Mouse (Mus musculus) gastrocnemius, postnatal 4 days (tissue): Measurements from ENCODE around the gene Rimbp3. TPM values are rescaled to one million over a fixed set of nuclear protein-coding genes. Genes with fewer than 3 reads are reported as not detected.
A peak's percentile ranks its signal among the peaks of the same experiment; 100 is the strongest.
"Not testable (repeated sequence)": the region's sequence is repeated elsewhere in the genome, so short reads cannot be mapped to it uniquely, and the experiment has no call there.

Experiments
- DNase-seq, 2 experiments: peaks; one replicate each; pipeline ENCODE4 v3.0.0; 2021 to 2022; ENCODE audit warnings: low spot score in 2 of 2, mixed read lengths in 2 of 2
- total RNA-seq, 2 experiments: library from RNA; stranded (reverse); gene quantifications; 2 replicates each; pipeline ENCODE4 v1.2.3; 2021

The Rimbp3 gene
- total RNA-seq, 2 experiments from 2014 or later, result 0.22 to 0.29 TPM

DNA sequence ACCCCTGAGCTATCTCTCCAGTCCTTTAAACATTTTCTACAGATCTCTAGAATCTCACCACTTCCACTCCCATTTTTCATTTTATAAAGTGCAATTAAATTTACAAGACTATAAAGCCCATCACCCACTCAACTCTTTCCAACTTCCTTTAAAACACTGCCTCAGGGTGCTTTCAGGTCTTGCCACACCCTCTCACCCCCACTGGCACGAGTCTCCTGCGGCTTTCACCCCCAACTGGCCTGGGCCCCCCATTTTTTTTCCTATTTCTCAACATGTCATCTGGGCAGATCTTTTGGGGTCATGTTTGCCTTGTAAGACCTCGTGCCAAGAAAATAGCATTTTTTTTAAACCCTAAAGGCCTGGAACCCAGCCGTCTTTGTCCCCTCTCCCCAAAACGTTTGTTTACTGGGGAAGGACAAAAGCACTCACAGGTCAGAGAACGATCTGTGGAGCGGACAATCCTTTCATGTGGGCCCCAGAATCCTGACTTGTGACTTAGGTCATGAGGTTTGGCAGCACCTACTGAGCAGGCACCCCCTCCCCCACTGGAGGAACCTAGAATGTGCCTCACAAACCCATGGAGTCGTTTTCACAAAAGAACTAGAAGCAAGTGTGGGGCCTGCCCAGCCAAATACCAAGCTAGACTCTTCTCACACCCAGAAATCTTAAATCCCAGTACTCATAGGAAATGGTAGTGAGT is 8.7 kb downstream of the Rimbp3 start:
- DNase-seq, result no peak

DNA sequence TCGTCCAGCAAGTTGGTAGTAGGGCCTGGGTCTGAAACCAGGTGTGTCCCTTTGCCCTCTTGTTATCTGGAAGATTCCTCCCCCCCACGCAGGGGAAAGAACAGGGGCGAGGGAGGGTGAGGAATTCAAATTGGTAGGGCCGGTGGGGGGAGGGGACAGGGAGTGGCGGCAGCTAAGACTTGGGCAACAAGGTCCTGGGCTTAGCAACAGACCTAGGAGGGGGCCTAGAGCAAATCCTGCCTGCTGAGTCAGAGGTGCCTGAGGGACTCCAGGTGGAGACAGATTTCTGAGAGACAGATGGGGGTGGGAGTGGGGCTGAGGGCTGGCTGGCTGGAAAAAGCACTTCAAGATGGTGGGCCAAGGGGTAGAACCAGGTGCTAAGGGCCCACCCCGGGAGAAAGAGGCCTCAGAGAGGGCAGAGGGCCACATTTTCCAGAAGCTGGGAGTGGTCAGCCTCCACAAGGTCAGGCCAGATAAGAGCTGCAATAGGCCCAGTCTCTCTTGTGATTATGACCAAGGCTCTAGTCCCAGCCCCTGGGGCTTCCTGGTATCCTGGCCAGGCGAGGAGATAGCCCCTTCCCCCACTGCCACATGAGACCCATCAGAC is 11.8 kb downstream of the Rimbp3 start:
- DNase-seq, result no peak

DNA sequence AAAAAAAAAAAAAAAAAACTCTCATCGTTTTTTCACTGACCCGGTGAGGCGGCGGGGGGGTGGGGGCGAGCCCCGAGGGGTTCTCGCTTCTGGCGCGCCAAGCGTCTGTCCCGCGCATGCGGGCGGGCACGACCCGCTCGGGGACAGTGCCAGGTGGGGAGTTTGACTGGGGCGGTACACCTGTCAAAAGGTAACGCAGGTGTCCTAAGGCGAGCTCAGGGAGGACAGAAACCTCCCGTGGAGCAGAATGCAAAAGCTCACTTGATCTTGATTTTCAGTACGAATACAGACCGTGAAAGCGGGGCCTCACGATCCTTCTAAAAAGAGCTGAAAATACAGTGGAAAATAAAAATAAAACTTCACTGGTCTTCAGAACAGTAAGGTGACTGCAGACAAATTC is 13.8 kb downstream of the Rimbp3 start:
- peak; percentile 98 to 100 for DNase-seq

DNA sequence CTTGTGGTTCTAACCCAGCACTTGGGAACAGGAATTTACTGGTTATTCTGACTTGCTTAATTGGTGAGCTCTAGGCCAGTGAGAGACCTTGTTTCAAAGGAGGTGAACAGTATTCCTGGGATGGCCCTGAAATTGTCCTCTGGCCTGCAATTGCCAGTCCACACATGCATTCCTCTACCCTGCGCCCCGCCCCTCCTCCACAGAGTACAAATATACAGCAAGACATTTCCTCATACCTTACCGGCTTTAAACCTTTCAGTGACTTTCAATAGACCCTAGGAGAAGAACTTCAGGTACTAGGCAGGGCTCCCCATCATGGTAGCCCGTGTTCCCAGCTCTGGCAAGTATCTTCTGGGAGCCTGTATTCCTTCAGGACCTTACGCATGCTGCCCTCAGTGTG is 17.2 kb downstream of the Rimbp3 start:
- no peak for DNase-seq

DNA sequence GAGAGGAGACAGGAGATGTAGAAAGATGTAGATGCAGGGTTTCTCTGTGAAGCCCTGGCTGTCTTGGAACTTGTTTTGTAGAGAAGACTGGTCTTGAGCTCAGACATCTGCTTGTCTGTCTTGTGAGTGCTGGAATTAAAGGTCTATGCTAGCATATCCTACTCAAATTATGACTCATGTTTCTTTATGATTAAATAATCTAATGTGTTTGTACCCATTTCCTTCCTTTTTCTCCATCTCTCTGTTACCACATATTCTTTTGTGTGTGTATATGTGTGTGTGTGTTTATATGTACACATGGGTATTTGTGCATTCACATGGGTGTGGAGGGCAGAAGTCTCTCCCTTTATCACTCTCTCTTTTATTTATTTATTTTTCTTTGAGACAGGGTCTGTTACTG is 18.1 kb downstream of the Rimbp3 start:
- no peak for DNase-seq

DNA sequence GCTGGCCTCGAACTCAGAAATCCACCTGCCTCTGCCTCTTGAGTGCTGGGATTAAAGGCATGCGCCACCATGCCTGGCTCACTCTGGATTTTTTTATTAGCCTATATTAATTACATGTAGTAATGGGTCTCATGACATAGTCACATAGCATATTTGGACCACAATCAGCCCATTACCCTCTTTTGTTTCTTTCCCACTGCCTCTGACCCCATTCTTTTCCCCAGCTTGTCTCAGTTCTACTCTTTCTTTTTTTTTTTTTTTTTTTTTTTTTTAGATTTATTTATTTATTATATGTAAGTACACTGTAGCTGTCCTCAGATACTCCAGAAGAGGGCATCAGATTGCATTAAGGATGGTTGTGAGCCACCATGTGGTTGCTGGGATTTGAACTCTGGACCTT is 23.1 kb downstream of the Rimbp3 start:
- not testable (repeated sequence) for DNase-seq

DNA sequence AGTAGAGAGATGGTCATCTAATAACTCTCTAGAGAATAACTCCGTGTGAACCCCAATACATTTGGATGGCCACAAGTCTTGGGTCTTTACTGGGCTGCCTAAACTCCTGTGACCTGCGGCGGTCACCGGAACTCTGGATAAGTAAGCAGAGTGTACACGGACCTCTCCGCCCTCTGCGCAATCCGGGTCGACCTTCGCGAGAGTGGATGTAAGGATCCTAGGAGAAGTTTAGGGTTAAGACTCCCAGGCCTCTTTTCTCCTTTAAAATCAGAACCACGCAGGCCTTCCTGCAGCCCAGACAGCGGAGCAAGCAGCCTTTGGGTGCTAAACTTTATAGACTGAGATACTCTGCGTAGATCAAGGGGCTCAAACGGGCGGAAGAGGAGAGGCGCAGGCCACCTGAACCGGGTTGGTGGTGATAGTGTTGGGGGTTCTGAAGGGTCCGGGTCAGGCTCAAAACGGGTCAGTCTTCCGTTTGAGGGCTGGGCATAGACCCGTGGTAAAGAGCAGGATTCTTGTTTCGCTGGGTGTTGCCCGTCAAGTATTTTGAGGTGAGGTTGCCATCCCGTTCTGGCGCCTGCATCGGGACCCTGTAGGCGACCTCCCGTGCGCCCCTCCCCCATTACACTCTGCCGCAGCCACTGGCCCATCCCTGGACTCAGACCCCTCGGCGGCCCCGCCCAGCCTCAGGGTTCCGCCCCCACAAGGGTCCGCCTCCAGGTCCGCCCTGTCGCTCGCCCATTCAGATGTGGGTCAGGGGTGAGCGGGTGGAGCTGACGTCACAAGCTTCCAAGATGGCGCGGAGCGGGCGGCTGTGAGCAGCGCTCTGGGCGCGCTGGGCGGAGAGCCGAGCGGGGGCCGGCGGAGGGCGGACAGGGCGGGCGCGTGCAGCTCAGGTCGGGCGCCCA is 24.6 kb downstream of the Rimbp3 start, which contains the start of gene Hic2:
Hic2 (plus strand) TSS at position 779 of the 908 bp plus-strand sequence.
- peak; percentile 90 to 94 for DNase-seq

DNA sequence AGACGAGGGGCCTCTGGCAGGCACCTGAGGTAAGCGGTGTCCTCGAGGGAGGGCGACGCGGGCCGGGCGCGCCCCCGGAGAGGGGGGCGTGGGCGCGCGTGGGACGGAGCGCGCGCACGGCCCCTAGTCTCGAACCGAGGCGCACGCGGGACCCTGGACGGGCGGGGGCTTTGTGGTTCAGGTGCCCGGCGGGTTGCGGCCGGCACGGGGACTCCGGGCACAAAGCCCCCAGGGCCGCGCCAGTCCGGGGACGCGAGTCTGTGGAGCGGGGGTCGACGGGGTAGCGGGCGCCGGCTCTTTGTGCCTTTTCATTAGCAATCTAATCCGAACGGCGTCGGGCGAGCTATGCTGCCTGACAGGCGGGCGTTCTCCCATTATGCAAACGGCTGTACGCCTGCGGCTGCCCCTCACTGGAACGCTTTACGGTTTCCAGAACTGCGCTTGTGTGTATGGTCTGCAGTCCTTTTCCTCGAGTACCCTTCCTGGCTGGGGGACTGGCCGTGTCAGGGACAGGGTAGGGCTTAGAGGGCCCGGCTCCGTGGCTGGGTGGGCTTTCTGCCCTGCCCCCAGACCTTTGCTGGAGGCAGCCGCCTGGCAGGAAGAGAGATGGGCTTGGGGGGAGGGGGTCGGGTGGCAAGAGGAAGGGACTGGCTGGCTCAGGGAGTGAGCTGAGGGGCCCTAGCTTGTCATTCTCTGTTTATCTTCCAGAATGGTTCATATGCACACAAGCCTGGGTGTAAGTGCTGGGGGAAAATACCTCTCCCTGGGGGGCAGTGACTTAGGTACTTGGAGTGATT is 25.5 kb downstream of the Rimbp3 start:
- DNase-seq, result peak in 1 of 2 experiments; percentile 43

DNA sequence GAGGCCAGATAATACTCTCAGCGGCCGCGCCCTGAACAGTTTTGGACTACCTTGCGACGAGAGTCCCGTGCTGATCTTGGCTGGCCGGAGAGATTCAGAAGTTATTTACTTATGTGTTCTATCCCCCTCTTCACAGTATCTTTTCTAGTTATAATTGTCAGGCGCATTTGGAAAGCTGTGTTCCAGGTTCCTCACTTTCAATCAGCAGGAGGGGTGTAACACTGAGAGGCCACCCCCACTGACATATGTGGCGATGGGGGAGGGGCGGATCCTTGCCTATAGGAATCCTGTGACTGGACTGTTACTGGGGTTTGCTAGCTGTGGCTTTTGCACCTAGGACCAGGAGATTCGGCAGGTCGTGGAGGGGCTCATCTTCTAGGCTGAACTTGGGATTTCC is 26.1 kb downstream of the Rimbp3 start:
- no peak for DNase-seq

DNA sequence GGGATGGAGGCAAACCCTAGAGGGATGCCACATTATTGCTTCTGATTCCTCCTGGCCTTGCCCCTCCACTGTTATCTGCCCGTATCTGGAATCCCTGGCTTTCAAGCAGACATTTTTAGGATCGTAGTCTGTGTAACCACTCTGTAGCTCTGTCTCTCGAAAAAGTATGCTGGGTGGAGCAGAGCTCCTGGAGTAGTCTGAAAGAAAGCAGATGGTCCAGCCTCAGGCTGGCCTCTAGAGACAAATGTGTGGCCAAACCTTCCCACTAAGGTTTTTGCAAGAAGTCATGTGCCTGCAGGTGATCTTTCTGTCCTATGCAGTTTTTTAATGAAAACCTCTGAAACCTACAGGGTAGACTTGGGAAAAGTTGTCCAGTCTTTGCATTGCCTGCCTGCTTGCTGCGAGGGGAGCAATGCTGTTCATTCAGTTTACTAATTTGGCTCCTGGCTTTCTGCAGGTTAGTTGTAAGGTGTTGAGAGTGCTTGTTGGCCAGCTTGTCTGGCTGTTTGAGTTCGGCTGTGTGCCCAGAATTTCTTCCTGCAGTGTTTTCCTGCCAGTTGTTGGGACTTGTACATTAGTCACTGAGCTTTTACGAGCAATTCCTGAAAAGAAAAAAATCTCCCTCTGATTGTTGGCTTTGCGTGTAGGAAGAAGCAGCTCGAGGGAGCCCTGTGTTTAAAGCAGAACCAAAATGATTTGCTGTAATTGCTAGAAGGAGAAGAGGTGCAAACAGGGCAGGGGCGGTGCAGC is 26.7 kb downstream of the Rimbp3 start:
- DNase-seq, result no peak

DNA sequence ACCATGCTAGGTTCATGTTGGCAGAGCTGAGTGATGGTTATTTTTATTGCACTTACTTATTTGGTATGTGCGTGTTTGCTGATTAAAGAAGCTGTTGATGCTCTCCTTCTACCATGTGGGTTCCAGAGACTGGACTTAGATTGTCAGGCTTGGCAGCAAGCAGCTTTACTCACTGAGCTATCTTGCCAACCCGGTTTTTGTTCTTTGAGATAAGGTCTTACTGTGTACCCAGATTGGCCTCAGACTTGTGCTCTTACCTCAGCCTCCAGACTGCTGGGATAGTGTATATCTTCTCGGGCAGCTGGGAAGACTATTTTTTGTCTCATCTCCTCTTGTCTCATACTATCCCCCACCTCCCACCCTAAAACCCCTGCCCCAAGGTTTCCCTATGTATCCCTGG is 29.2 kb downstream of the Rimbp3 start:
- DNase-seq, result no peak

DNA sequence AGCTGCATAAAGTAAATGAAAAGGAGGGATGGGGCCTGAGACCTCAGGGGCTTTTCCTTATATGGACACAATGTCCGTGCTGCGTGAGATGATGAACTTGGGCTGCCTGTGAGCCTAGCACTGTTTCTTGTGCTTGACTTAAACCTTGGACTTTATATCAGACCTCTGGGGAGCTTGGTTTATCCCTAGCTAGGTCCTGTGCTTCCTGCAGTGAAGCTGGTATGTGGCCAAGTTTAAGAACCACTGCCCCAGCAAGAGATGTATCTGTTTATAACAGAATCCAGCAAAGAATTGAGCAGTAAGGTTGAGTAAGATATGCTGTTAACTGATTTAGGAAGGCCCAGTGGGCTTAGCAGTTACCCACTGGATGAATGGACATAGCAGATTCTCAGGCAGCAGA is 31.0 kb downstream of the Rimbp3 start:
- DNase-seq, result no peak

DNA sequence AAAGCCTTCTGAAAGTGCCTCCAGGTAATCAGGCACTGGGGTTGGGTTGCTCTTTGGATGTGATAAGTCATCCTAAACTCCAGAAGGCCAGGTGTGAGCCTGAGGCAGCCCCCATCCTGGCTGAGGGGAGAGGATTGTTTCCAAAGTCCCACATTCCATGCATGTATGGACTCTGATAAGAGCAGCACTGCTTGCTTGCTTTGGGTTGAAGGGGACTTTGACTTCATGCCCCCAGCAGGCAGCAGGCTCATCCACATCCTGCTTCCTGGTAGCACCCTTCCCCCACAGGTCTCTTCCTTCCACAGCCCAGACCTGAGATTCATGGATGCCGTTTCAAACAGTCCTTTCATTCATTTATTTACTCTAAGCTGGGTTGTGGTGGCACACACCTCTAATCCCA is 35.3 kb downstream of the Rimbp3 start:
- DNase-seq, result no peak

DNA sequence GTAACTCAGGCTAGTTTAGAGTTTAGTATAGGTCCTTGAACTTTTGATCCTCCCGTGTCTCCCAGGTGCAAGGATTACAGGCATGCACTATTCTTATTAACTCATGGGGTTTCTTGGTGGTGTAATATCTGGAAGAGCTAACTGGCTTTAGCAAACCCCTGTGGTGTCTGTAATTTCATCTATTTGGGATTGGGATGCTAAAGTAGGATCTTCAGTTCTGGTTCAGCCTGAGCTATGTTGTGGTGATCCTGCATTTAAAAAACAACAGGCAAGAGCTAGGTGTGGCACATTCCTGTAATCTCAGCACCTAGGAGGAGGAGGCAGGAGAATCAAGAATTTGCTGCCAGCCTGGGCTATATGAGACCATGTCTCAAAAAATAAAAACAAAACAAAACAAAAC is 36.6 kb downstream of the Rimbp3 start:
- DNase-seq, result no peak

DNA sequence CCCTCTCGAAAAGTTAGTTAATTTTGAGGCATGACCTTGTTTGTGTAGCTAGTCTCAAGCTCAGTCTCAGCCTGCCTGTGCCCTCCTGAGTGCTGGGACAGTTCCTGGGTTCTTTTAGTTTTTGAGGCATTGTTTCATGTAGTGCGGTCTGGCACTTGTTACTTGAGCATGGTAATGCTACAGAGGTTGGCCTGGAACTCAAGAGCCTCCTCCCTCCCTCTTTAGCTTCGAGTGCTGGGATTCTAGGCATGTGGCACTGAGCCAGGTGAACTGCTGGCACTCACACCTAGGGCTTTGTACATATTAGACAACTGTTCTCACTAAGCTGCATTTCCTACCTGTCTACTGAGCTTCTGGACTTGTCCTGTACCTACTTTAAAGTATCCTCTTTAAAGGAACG is 39.3 kb downstream of the Rimbp3 start:
- DNase-seq, result no peak

DNA sequence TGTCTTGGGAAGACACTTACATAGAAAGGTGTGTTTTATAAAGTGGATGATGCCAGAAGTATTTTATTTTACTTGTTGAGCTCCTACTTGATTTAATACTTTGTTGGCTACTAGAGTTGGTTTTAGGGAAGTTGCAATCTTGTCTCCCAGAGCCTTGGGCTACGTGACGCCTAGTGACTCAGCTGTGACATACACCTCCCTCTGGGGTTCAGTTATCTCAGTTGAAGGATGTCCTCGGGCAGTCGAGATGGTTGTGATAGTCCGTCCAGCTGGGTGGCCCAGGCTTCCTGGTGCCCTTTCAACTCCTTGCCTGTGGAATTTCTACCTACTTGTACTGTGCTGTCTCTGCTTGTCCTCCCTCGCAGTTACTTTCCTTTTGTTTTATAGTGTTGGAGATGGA is 40.7 kb downstream of the Rimbp3 start:
- DNase-seq, result no peak

DNA sequence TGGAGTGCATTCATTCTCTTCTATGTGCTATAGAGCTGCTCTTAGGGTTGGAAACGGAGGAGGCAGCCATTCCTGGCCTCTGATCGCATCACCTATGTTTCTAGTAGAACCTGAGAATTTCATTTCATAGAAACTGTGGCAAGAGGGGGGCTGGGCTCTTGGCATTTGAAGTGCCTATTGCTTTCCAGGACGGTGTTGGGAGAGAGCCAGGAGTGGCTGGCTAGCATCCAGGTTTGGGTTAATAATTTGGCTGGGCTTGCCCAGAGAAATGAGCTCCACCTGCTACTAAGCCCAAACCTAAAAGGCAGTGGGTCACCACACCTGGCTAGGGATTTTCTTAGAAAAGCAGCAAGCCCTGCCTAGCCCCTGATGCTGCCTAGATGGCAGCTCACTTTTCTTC is 43.1 kb downstream of the Rimbp3 start:
- peak in 1 of 2 experiments; percentile 41 for DNase-seq

DNA sequence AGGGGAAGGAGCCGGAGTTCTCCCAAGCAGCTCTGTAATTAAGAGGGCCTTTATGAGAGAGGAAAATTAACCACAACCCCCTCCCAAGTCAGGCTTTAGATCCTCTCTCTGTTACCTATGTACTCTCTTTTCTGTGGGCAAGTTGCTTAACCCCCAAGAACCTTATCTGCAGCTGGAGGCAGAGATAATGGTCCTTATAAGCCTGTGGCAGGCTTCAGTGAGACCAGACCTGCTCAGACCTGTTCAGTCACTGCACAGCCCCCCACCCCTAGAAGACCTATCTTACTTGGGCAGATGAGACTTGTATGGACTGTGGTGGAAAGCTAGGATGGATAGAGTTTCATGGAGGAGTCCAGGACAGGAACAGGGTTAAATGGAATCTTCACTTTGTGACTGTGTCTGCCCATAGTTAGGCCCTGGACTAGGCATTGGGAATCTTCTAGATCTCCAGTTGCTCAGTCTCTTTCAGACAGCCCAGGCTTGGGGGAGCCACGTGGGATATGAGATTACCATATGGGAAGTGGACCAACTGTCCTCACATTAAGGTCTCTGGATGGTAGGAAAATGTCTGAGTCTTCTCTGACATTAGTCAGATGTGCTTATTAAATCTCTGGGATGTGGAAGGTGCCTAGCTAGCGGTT is 43.8 kb downstream of the Rimbp3 start:
- DNase-seq, result no peak

DNA sequence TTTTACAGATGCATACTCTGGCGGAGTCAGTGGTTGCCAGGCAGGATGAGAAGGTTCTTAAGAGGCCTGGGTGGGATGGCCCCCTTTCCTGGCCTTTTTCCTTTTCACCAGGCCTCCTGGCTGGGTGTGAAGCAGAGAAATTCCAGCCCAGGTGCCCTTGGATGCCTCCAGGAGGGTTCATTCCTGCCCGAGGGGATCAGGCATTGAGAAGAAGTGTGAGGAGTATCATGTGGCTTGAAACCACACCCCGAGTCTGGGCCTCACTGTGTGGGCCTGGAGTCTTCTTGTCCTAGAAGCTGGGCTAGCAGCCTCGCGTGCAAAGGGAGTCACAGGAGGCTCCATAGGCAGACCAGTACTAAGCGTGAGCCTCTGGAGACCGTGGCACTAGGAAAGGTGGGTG is 44.4 kb downstream of the Rimbp3 start:
- DNase-seq, result no peak

DNA sequence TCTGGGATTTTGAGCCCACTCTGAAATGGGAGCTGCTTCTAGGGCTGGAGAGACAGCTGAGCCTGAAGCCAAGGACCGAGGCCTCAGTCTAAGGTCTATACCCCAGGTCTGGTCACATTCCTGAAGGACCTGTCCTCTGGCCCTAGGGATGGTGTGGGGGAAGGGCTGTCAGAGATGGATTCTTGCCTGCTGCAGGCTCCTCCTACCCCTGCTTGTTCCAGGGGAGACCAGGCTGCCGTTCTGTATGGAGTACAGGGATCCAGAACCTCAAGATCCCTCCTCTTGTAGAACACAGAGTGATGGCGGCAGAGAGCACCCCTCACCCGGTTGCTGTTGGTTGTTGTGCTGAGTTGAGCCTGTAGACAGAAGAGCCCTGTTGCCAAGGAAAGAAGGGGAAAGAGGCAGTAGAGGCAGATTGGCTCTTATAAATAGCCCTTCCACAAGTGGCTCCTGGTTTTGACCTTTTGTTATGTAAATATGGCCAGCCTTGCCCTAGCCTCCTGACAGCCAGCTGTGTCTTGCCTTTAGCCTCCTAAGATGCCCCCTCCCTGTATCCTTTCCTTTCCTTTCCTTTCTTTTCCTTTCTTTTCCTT is 45.7 kb downstream of the Rimbp3 start:
- DNase-seq, result no peak
